Mouse (Mus musculus) thymus, adult 2 months (tissue): ENCODE measurements around the gene Pigk.

ENCODE experiments used
- CTCF ChIP-seq: fragments of 200-500 bp; IDR thresholded peaks from 2 replicates; pipeline ENCODE4 v1.5.1; 2012; ENCODE audit warnings: mild to moderate bottlenecking, control low read depth, low read length, moderate library complexity, borderline replicate concordance; ENCODE audit not compliant: control insufficient read depth, poor library complexity, insufficient read depth; ENCODE audit errors: extremely low read depth
- POLR2A ChIP-seq: fragments of 200-500 bp; IDR thresholded peaks from 2 replicates; pipeline ENCODE4 v1.6.1; 2012; ENCODE audit warnings: mild to moderate bottlenecking, low read length, control low read depth, moderate library complexity; ENCODE audit not compliant: control insufficient read depth, poor library complexity, insufficient read depth; ENCODE audit errors: extremely low read depth

DNA sequence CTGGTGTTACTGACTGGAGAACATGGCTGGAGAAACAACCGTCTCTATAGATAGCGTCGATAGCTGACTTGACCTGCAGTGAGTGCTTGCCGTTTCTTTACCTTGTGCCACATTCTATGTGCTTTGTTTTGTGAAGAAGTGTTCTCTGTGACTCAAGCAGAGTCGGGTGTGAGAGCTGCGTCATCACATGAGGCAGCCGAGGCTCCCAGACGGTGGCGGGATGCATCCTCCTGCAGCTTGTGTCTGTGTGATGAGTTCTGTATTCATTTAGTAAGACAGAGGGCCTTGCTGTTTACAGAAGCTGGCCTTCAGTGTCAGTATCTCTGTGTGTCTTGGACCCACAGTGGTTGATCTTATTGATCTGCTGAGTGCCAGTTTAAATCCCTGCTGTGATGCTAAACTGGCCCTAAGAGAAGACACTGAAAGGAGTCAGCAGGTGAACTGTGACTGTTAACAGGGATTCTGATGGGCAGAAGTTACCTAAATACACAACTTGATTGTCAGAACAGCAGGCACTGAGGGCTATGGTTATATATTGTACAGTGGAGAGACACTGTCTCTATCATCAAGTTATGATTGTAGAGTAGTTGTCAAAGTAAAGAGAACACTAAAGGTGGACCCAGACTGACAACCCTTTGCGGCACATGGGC, 21.8 kb downstream of the Pigk start:
- TF ChIP-seq CTCF, result no peak
- no peak for TF ChIP-seq POLR2A
